Mouse (Mus musculus): ENCODE measurements around the gene Btn1a1. TPM values are rescaled to one million over a fixed set of nuclear protein-coding genes. Genes with fewer than 3 reads are reported as not detected.

Btn1a1 gene
- polyA plus RNA-seq, 1 experiment from 2014 or later: 0.10 TPM

DNA sequence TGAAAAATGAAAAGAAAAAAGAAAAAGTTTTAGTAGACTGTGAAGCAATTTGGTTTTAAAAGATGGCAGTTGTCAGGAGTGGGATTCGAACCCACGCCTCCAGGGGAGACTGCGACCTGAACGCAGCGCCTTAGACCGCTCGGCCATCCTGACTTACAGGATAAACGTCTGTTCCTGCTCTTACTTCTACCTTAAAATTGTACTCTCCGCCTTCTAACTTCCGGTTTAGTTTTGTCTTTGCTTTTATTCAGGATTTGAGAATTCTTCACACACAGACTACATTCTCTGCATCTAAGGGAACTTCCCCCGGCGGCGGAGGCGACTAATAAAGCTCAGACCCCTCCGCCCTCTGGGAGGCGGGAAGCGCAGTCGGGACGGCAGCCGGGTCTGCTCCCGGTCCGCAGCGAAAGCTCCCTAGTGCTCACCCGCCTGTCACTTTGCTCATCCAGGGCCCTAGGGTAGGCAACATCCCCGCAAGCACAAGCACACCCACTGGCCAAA, 12.3 kb downstream of the Btn1a1 start:
- ATAC-seq (ENCODE audit: insufficient number of reproducible peaks, insufficient read depth, low FRiP score, low TSS enrichment, low read depth): peak; percentile 69
- under 1% methylated on average over 25 of the region's 25 CpGs for WGBS
- H3K27me3 ChIP-seq: peaks cover 2% of the 10 kb centered on the region; the same call in 1 of the 2 replicates

DNA sequence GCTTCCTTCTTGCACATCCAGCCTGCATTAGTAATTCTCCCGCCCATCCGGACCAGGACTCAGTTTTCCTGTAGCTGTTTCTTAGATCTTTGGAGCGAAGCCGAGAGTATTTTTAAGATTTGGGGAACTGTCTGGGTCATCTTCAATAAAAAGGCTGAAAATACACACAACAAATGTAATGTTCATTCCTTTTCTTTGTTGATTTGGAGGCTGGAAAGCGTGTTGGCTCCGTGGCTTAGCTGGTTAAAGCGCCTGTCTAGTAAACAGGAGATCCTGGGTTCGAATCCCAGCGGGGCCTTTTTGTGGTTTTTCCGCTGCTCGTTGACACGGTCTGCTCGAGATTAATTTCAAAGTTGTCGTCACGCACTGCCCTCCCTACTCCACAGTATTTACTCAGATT, 15.3 kb downstream of the Btn1a1 start:
- Histone ChIP-seq H3K4me2 (peak overlapping the region; percentile 67), H3K9me3 (no peaks in the 10 kb centered on the region), H3K4me1 (replicated peaks) (no peaks in the 10 kb centered on the region), H3K27me3 (no peaks in the 10 kb centered on the region), H3K9ac (replicated peaks) (peak overlapping the region; percentile 59), H3K36me3 (no peaks in the 10 kb centered on the region), H3K27ac (no peak overlapping the region), H3K4me3 (replicated peaks) (peak overlapping the region; percentile 53)
- ATAC-seq (ENCODE audit: insufficient number of reproducible peaks, insufficient read depth, low FRiP score, low TSS enrichment, low read depth): no peak
- WGBS: under 1% methylated on average over 15 of the region's 15 CpGs

More for the DNA sequence above, 12.3 kb downstream of the Btn1a1 start:
- Histone ChIP-seq H3K4me3 (replicated peaks) (peak overlapping the region; percentile 62), H3K27ac (peak overlapping the region; percentile 91), H3K36me3 (no peaks in the 10 kb centered on the region), H3K9me3 (no peaks in the 10 kb centered on the region), H3K4me1 (replicated peaks) (no peaks in the 10 kb centered on the region), H3K4me2 (peak overlapping the region; percentile 51), H3K9ac (replicated peaks) (peak overlapping the region; percentile 76)

DNA sequence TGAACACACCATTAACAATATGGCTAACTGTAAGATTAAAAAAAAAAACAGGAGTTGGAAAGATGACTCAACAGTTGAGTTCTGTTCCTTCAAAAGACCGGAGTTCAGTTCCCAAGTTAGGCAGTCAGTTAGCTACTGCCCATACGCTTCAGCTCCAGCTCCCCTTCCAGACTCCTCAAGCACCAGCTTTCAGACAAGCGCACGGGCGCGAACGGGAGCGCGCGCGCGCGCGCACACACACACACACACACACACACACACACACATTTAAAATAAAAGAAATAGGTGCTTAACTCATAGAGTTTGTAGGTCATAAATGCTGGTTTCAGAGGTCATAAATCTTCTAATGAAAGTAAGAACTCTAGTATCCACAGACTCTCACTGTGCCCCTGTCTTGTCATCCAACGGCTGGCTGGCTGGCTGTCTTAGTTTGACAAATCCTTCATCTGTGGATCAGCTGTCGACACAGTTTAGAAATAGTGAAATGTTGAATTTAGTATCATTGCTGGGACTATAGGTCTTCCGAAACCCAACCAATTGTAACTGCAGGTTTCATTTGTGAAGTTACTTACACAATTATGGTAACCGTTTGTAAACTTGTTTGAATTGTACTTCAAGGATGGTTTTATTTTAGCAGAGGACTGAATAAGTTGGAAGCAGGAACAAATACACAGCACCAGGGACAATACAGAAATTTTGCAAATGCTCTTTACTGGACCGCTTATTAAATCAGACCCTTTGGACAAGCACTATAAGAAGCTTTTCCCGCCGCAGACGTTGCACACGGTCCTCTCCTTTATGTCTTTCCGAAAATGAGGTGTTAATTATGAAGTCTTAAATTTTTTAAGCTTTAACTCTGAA, 16.2 kb downstream of the Btn1a1 start:
- Histone ChIP-seq H3K9ac (replicated peaks) (peak overlapping the region; percentile 53), H3K4me2 (peak overlapping the region; percentile 67), H3K27ac (peak overlapping the region; percentile 46), H3K4me3 (replicated peaks) (peak overlapping the region; percentile 53), H3K27me3 (no peaks in the 10 kb centered on the region), H3K9me3 (no peaks in the 10 kb centered on the region), H3K4me1 (replicated peaks) (peaks cover 3% of the 10 kb centered on the region; the same call in 1 of the 2 replicates), H3K36me3 (no peaks in the 10 kb centered on the region)
- under 1% methylated on average over 24 of the region's 24 CpGs for WGBS
- ATAC-seq (ENCODE audit: insufficient number of reproducible peaks, insufficient read depth, low FRiP score, low TSS enrichment, low read depth): no peak

DNA sequence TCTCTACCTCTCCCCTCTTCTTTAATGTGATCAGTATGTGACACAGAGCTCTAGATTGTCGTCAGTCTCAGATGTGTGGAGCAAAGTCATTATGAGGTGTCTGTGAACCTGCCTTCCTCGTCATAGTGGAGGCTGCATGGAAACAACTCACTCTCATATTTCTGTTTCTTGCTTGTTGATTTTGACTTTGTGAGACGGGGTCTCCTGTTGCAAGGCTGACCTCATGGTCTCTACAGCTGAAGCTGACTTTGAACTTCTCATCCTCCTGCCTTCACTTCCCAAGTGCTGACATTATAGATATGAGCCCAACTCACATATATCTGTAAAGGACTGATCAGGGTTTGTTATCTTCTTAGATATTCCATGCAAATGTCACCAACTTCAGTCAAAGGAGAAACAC, 16.9 kb downstream of the Btn1a1 start:
- Histone ChIP-seq H3K27ac (peak overlapping the region; percentile 46), H3K4me2 (peak overlapping the region; percentile 67), H3K4me1 (replicated peaks) (peaks cover 7% of the 10 kb centered on the region; the same call in 1 of the 2 replicates), H3K9me3 (no peaks in the 10 kb centered on the region), H3K4me3 (replicated peaks) (peak overlapping the region; percentile 53), H3K36me3 (no peaks in the 10 kb centered on the region), H3K27me3 (no peaks in the 10 kb centered on the region), H3K9ac (replicated peaks) (no peak overlapping the region)
- ATAC-seq (ENCODE audit: insufficient number of reproducible peaks, insufficient read depth, low FRiP score, low TSS enrichment, low read depth): no peak
- 38% methylated on average over 3 of the region's 3 CpGs for WGBS

DNA sequence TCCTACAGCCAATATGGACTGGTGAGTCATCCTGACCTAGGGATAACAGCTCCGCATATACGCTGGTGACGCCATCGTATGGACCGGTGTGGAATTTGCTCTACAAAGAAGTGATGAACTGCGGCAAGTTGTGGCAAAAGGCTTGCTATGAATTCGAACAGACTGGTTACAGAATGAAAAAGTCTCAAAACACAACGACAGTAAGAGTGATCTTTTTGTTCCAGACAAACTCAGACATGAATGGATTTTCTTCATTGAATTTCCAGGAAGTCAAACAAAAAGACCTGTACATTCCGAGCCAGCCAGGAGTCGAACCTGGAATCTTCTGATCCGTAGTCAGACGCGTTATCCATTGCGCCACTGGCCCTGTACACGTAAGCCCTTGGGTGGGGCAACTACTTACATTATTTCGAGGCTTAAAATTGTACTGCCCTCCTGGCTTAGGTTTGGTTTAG, 19.2 kb downstream of the Btn1a1 start:
- Histone ChIP-seq H3K9me3 (no peaks in the 10 kb centered on the region), H3K9ac (replicated peaks) (peak overlapping the region; percentile 53), H3K4me1 (replicated peaks) (peaks cover 7% of the 10 kb centered on the region; the same call in 1 of the 2 replicates), H3K27ac (peak overlapping the region; percentile 99), H3K27me3 (no peaks in the 10 kb centered on the region), H3K4me2 (peak overlapping the region; percentile 62), H3K4me3 (replicated peaks) (peak overlapping the region; percentile 70), H3K36me3 (no peaks in the 10 kb centered on the region)
- under 1% methylated on average over 16 of the region's 16 CpGs for WGBS
- peak; percentile 66; the same call in 1 of the 2 replicates for ATAC-seq (ENCODE audit: insufficient number of reproducible peaks, insufficient read depth, low FRiP score, low TSS enrichment, low read depth)

DNA sequence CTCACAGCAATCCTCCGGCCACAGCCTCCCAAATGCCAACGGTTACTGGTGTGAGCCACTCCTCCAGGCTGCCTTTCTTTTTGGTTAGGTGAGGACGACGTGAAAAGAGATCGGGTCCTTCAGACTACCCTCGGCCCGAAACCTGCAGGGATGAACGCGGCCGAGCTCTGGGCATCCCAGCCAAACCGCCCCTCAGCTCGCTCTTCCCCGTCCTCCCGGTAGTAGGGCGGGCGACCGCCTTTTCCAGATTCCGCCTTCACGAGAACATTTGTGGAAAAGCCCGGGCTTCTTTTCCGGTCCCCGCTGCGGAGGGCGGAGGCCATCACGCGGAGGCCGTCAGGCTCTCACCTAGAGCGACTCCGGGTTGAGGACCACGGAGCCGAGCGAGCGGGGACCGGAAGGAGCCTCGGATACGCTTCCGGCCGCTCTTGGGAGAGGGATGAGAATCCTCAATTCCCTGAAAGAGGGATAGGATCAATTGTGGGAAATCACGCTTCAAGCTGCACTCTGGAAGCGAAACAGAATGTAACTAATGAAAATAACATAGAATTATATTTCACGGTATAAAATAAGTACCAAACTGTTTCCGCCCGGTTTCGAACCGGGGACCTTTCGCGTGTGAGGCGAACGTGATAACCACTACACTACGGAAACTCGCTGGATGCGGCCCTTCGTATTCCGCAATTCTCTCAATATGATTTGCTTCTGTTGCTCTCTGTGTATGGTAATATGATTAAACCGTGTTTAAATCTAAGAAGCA, 20.0 kb downstream of the Btn1a1 start:
- Histone ChIP-seq H3K4me1 (replicated peaks) (peaks cover 7% of the 10 kb centered on the region; the same call in 1 of the 2 replicates), H3K4me3 (replicated peaks) (peak overlapping the region; percentile 70), H3K9me3 (no peaks in the 10 kb centered on the region), H3K4me2 (peak overlapping the region; percentile 62), H3K36me3 (no peaks in the 10 kb centered on the region), H3K27ac (peak overlapping the region; percentile 99), H3K9ac (replicated peaks) (peak overlapping the region; percentile 86), H3K27me3 (no peaks in the 10 kb centered on the region)
- WGBS: under 1% methylated on average over 55 of the region's 55 CpGs
- peak; percentile 92 for ATAC-seq (ENCODE audit: insufficient number of reproducible peaks, insufficient read depth, low FRiP score, low TSS enrichment, low read depth)

DNA sequence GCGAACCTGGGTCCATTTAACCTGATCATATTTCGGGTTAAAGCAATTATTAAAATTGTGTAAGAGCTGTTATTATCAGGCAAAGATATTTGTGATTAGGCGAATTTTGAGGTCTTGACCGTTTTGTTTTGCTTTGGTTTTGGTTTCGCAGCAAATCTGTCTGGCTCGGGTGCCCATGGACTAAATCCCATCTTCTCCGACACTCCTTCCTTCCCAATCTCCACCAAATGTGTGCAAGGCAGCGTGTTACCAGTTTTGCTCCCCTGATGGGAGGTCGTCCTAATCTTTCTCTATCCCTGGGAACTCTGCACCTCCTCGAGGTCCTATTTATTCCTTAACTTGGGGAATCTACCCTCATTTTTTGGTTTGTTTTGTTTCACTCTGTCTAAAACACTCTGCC, 20.5 kb downstream of the Btn1a1 start:
- Histone ChIP-seq H3K9ac (replicated peaks) (peak overlapping the region; percentile 86), H3K4me3 (replicated peaks) (peak overlapping the region; percentile 70), H3K4me1 (replicated peaks) (peaks cover 7% of the 10 kb centered on the region; the same call in 1 of the 2 replicates), H3K9me3 (no peaks in the 10 kb centered on the region), H3K4me2 (peak overlapping the region; percentile 62), H3K27ac (peak overlapping the region; percentile 99), H3K36me3 (no peaks in the 10 kb centered on the region), H3K27me3 (no peaks in the 10 kb centered on the region)
- no peak for ATAC-seq (ENCODE audit: insufficient number of reproducible peaks, insufficient read depth, low FRiP score, low TSS enrichment, low read depth)
- 2% methylated on average over 10 of the region's 10 CpGs for WGBS

DNA sequence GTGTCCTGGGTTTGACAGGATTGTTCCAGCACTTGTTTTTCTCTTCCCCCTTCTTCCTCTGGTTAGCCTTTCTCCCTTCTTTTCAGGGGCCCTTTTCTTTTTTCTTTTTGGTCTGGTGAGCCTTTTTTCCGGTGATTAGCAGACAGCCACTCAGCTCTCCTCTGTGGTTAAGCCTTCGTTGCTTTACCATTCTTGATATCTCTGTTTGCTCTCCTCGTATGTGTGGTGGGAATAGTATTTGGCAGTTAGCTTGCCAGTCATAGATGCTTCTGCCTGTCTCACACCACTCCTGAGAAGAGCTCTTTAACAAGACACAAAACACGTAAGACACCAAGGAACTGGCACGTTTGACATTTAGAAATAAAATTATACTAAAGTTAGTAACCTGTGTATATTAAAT, 21.2 kb downstream of the Btn1a1 start:
- WGBS: 65% methylated on average over 5 of the region's 5 CpGs

DNA sequence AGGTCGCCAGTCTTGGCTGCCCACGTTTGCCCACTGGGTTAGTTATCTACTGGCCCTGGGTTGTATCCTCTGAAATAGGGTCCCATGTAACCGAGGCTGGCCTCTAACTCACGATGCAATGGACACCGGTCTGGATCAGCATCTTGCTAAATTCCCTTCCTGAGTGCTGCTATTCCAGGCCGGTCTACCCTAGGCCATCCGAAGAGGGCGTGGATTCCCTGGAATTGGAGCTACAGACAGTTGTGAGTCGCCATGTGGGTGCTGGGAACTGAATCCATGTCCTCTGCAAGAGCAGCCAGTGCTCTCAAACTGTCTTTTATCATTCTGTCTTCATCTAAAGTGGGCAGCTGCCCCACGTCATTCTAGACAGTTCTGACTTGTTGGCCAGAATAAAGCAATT, 25.8 kb downstream of the Btn1a1 start:
- H3K36me3 ChIP-seq: no peaks in the 10 kb centered on the region
- 68% methylated on average over 10 of the region's 10 CpGs for WGBS
- H3K9ac ChIP-seq (replicated peaks): no peak overlapping the region

More for the DNA sequence above, 21.2 kb downstream of the Btn1a1 start:
- H3K27ac ChIP-seq: no peak overlapping the region
- H3K4me3 ChIP-seq (replicated peaks): peak overlapping the region; percentile 70
- H3K36me3 ChIP-seq: no peaks in the 10 kb centered on the region
- no peak overlapping the region for H3K9ac ChIP-seq (replicated peaks)
- H3K9me3 ChIP-seq: no peaks in the 10 kb centered on the region
- H3K4me1 ChIP-seq (replicated peaks): peaks cover 7% of the 10 kb centered on the region; the same call in 1 of the 2 replicates
- peak overlapping the region; percentile 62 for H3K4me2 ChIP-seq
- H3K27me3 ChIP-seq: no peaks in the 10 kb centered on the region
- no peak for ATAC-seq (ENCODE audit: insufficient number of reproducible peaks, insufficient read depth, low FRiP score, low TSS enrichment, low read depth)

DNA sequence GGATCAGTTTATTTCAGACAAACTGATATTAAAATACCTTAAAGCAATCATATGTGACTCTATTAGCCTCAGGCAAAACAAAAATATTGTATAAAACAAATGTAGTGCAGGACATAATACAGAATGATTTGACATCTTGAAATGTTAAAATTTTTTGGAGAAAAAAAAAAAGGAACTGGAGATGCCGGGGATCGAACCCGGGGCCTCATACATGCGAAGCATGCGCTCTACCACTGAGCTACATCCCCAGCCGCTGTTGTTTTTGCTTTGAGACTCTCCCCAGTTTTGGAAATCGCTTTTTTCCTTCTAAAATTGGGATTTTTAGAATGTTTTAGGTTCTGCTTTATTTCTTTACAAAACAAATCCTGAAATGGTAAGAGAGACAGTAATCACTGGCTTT, 27.2 kb downstream of the Btn1a1 start:
- ATAC-seq (ENCODE audit: insufficient number of reproducible peaks, insufficient read depth, low FRiP score, low TSS enrichment, low read depth): no peak
- peak overlapping the region; percentile 66 for H3K4me2 ChIP-seq
- peak overlapping the region; percentile 49 for H3K4me3 ChIP-seq (replicated peaks)
- no peaks in the 10 kb centered on the region for H3K27me3 ChIP-seq
- H3K27ac ChIP-seq: 0 out of 2 replicates have a peak overlapping the region, but pooled peaks have one; percentile 8
- no peaks in the 10 kb centered on the region for H3K9me3 ChIP-seq
- WGBS: under 1% methylated on average over 7 of the region's 7 CpGs
- H3K4me1 ChIP-seq (replicated peaks): peaks cover 6% of the 10 kb centered on the region; the same call in 1 of the 2 replicates
- H3K36me3 ChIP-seq: no peaks in the 10 kb centered on the region
- H3K9ac ChIP-seq (replicated peaks): no peak overlapping the region

More for the DNA sequence above, 25.8 kb downstream of the Btn1a1 start:
- Histone ChIP-seq H3K4me3 (replicated peaks) (no peak overlapping the region), H3K4me1 (replicated peaks) (peaks cover 7% of the 10 kb centered on the region; the same call in 1 of the 2 replicates), H3K4me2 (no peak overlapping the region), H3K9me3 (no peaks in the 10 kb centered on the region), H3K27ac (no peak overlapping the region), H3K27me3 (no peaks in the 10 kb centered on the region)
- no peak for ATAC-seq (ENCODE audit: insufficient number of reproducible peaks, insufficient read depth, low FRiP score, low TSS enrichment, low read depth)
